In the genomic region with DNA sequence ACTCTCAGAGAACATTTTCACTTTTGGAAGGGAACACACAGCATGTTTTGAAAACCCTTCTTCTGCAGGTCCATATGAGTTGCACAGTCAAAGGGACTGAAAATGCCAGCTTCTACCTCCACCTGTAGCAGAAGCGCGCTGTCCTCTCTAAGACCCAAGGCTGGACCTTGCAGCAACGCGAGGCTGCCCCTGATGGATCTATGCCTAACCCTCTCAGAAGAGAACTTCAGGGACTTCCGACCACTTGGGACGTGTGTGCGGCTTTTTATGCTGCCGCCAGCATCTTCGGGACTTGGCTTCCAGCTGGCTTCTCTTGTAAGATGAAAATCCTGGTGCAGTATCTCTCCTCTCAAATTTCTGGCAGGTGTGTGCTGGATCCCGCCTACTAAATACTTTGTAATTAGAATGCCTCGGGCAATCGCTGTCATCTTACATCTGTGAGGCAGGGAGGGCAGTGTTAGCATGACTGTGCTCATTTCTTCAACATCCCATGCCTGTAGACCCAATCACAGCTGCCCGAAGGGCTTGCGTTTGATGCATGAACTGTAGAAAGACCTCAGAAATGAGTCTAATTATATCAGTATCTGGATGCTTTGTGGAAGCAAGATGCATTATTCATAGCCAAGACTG, we compare ENCODE assay signal across 18 mouse cellular contexts.
DNase-seq lines count a peak whose midpoint lies in the region; ATAC-seq lines count a peak whose summit lies in the region.
"Had no signal": no experiment of that assay in that cellular context is flagged by ENCODE, and none has a peak within 500 bp of the region (broad histone marks: within the 10 kb centered on the region; RNA-seq: fewer than 3 reads in every experiment).

No protein-coding gene starts in this region.

- no peaks in the 10 kb centered on the region for H3K27me3 ChIP-seq in hindbrain, embryonic 10.5 days (ENCODE audit: insufficient read depth, poor library complexity, severe bottlenecking)
- H3K27me3 ChIP-seq in hindbrain, embryonic 14.5 days (ENCODE audit: control insufficient read depth, insufficient read depth, low read length), result no peaks in the 10 kb centered on the region
- no peaks in the 10 kb centered on the region for H3K27me3 ChIP-seq in embryonic facial prominence, embryonic 10.5 days (replicated peaks; ENCODE audit: low read depth, poor library complexity, severe bottlenecking)
- H3K27me3 ChIP-seq in hindbrain, embryonic 13.5 days, result no peaks in the 10 kb centered on the region

- no peak for ATAC-seq in hindbrain, embryonic 14.5 days (ENCODE audit: low FRiP score)
- ATAC-seq in hindbrain, embryonic 13.5 days (ENCODE audit: low FRiP score), result peak; percentile 52; the same call in 1 of the 2 replicates
- ATAC-seq: Patski had no signal

- H3K4me3 ChIP-seq in hindbrain, embryonic 10.5 days, result no peak overlapping the region
- no peak overlapping the region for H3K4me3 ChIP-seq in hindbrain, embryonic 14.5 days (replicated peaks; ENCODE audit: low read length)
- H3K4me3 ChIP-seq in embryonic facial prominence, embryonic 10.5 days, result no peak overlapping the region
- H3K4me3 ChIP-seq in hindbrain, embryonic 13.5 days, result no peak overlapping the region

- H3K27ac ChIP-seq in hindbrain, embryonic 10.5 days, result no peak overlapping the region
- no peak overlapping the region for H3K27ac ChIP-seq in hindbrain, embryonic 14.5 days
- no peak overlapping the region for H3K27ac ChIP-seq in embryonic facial prominence, embryonic 10.5 days (replicated peaks)
- H3K27ac ChIP-seq in hindbrain, embryonic 13.5 days, result no peak overlapping the region
- H3K27ac ChIP-seq: macrophage; stomach, postnatal 0 days had no signal

- no peaks in the 10 kb centered on the region for H3K36me3 ChIP-seq in hindbrain, embryonic 10.5 days
- H3K36me3 ChIP-seq in hindbrain, embryonic 14.5 days (replicated peaks; ENCODE audit: control insufficient read depth, insufficient read depth), result no peaks in the 10 kb centered on the region
- no peaks in the 10 kb centered on the region for H3K36me3 ChIP-seq in embryonic facial prominence, embryonic 10.5 days (replicated peaks)
- H3K36me3 ChIP-seq in hindbrain, embryonic 13.5 days, result no peaks in the 10 kb centered on the region

- 80% methylated on average over 14 of the region's 14 CpGs for WGBS in hindbrain, embryonic 10.5 days
- WGBS in hindbrain, embryonic 14.5 days, result 71% methylated on average over 14 of the region's 14 CpGs
- 74% methylated on average over 14 of the region's 14 CpGs for WGBS in embryonic facial prominence, embryonic 10.5 days
- WGBS in hindbrain, embryonic 13.5 days, result 76% methylated on average over 14 of the region's 14 CpGs

- no peak overlapping the region for H3K4me2 ChIP-seq in hindbrain, embryonic 14.5 days (replicated peaks)
- H3K4me2 ChIP-seq in hindbrain, embryonic 13.5 days, result no peak overlapping the region
- H3K4me2 ChIP-seq: heart, embryonic 11.5 days; liver, embryonic 11.5 days; lung, embryonic 14.5 days had no signal

- H3K4me1 ChIP-seq in hindbrain, embryonic 10.5 days (replicated peaks), result peaks cover 6% of the 10 kb centered on the region; the same call in 1 of the 2 replicates
- H3K4me1 ChIP-seq in hindbrain, embryonic 14.5 days (replicated peaks; ENCODE audit: control insufficient read depth, insufficient read depth, low read length), result no peaks in the 10 kb centered on the region
- H3K4me1 ChIP-seq in embryonic facial prominence, embryonic 10.5 days, result peaks cover 13% of the 10 kb centered on the region; the same call in 1 of the 2 replicates
- H3K4me1 ChIP-seq in hindbrain, embryonic 13.5 days (replicated peaks), result 0 out of 2 replicates have a peak, but pooled peaks cover 5% of the 10 kb centered on the region

- H3K9me3 ChIP-seq in hindbrain, embryonic 10.5 days, result no peaks in the 10 kb centered on the region
- no peaks in the 10 kb centered on the region for H3K9me3 ChIP-seq in hindbrain, embryonic 14.5 days (ENCODE audit: control insufficient read depth, low read length)
- no peaks in the 10 kb centered on the region for H3K9me3 ChIP-seq in embryonic facial prominence, embryonic 10.5 days
- no peaks in the 10 kb centered on the region for H3K9me3 ChIP-seq in hindbrain, embryonic 13.5 days

- H3K9ac ChIP-seq in hindbrain, embryonic 14.5 days, result no peak overlapping the region
- H3K9ac ChIP-seq in hindbrain, embryonic 13.5 days, result no peak overlapping the region
- H3K9ac ChIP-seq: lung, embryonic 14.5 days had no signal

- peak; percentile 8 for DNase-seq in hindbrain, embryonic 10.5 days (ENCODE audit: low spot score)
- no peak for DNase-seq in hindbrain, embryonic 14.5 days (ENCODE audit: low spot score)
- peak; percentile 16 for DNase-seq in ZHBTc4 (ENCODE audit: low read depth, low spot score)
- DNase-seq in embryonic facial prominence, embryonic 10.5 days (ENCODE audit: low spot score), result peak; percentile 21
- no peak for DNase-seq in neural tube, embryonic 10.5 days (ENCODE audit: extremely low spot score, low spot score)
- no peak for DNase-seq in lung, postnatal 25 days (ENCODE audit: low spot score)
- DNase-seq: cerebellum, adult 9-11 months; gastrocnemius, postnatal 36 days; heart, postnatal 14 days; kidney, adult 9 months; layer of hippocampus, postnatal 36 days; lung, embryonic 14.5 days had no signal

Comparison
In these comparisons a context has a peak if more than half of its experiments do, and no peak if none do; other contexts are left out.
1. DNase-seq: peak in hindbrain, embryonic 10.5 days (single experiment), ZHBTc4 (single experiment) and embryonic facial prominence, embryonic 10.5 days (single experiment); none in hindbrain, embryonic 14.5 days (single experiment), neural tube, embryonic 10.5 days (single experiment) and lung, postnatal 25 days (single experiment).